ENCODE assay signal across 9 mouse cellular contexts in genomic region chr19:11611541-11611945, GRCm38 (mm10). TPM values are rescaled to one million over a fixed set of nuclear protein-coding genes. Genes with fewer than 3 reads are reported as not detected.
DNase-seq lines count a peak whose midpoint lies in the region; ATAC-seq and TF ChIP-seq lines count a peak whose summit lies in the region.
"Had no signal": no experiment of that assay in that cellular context is flagged by ENCODE, and none has a peak within 500 bp of the region (broad histone marks: within the 10 kb centered on the region; RNA-seq: fewer than 3 reads in every experiment).

No protein-coding gene starts in this region.

- peak; percentile 65 for TF ChIP-seq CTCF in heart, postnatal 0 days (IDR thresholded peaks at IDR 0.05; ENCODE audit: low read depth)
- peak; percentile 35 for TF ChIP-seq CTCF in ES-Bruce4 (IDR thresholded peaks at IDR 0.05; ENCODE audit: low read depth, low read length)

- peak; percentile 81 for DNase-seq in heart, postnatal 0 days (ENCODE audit: low spot score)
- no peak for DNase-seq in heart, postnatal 25 days (ENCODE audit: low spot score)
- peak; percentile 41 to 55 for DNase-seq in cerebellum, postnatal 25 days
- peak; percentile 25 to 36 for DNase-seq in left cerebral cortex, postnatal 10 days (ENCODE audit: extremely low spot score in 1 of 2, low spot score in 2 of 2)

- H3K9me3 ChIP-seq in heart, postnatal 0 days (replicated peaks; ENCODE audit: control insufficient read depth, low read length) = no peaks in the 10 kb centered on the region
- no peaks in the 10 kb centered on the region for H3K9me3 ChIP-seq in ES-Bruce4 (replicated peaks; ENCODE audit: control insufficient read depth, insufficient read depth, low read length, poor library complexity, severe bottlenecking)
- no peaks in the 10 kb centered on the region for H3K9me3 ChIP-seq in hindbrain, embryonic 16.5 days (ENCODE audit: control insufficient read depth, low read length)
- H3K9me3 ChIP-seq in stomach, embryonic 15.5 days = no peaks in the 10 kb centered on the region

- WGBS in heart, postnatal 0 days = 23% methylated on average over 6 of the region's 6 CpGs
- 27% methylated on average over 6 of the region's 6 CpGs for WGBS in hindbrain, embryonic 16.5 days
- WGBS in stomach, embryonic 15.5 days = 14% methylated on average over 6 of the region's 6 CpGs

- no peak overlapping the region for H3K4me3 ChIP-seq in heart, postnatal 0 days (ENCODE audit: low read depth, low read length)
- no peak overlapping the region for H3K4me3 ChIP-seq in ES-Bruce4 (ENCODE audit: low read depth, low read length)
- H3K4me3 ChIP-seq in hindbrain, embryonic 16.5 days (ENCODE audit: low read length) = no peak overlapping the region
- no peak overlapping the region for H3K4me3 ChIP-seq in stomach, embryonic 15.5 days (replicated peaks)

- no peak overlapping the region for H3K4me2 ChIP-seq in heart, postnatal 0 days (ENCODE audit: low read depth, low read length)
- H3K4me2 ChIP-seq in hindbrain, embryonic 16.5 days (ENCODE audit: low read length) = no peak overlapping the region
- H3K4me2 ChIP-seq in stomach, embryonic 15.5 days = no peak overlapping the region

- TF ChIP-seq EP300 in heart, postnatal 0 days (IDR thresholded peaks at IDR 0.05; ENCODE audit: low read depth) = no peak
- no peak for TF ChIP-seq EP300 in ES-Bruce4 (IDR thresholded peaks at IDR 0.05; ENCODE audit: insufficient read depth, low read depth, low read length)

- ATAC-seq in heart, postnatal 0 days (ENCODE audit: insufficient read depth, low read depth) = no peak
- ATAC-seq in hindbrain, embryonic 16.5 days = peak; percentile 95
- peak; percentile 82 for ATAC-seq in megakaryocyte progenitor cell, adult 5-6 weeks (replicated peaks; ENCODE audit: poor library complexity)
- ATAC-seq in stomach, embryonic 15.5 days (ENCODE audit: insufficient read depth, low FRiP score, low read depth) = peak; percentile 50; the same call in 1 of the 2 replicates

- no peak overlapping the region for H3K27ac ChIP-seq in heart, postnatal 0 days (ENCODE audit: low read depth)
- H3K27ac ChIP-seq in ES-Bruce4 (ENCODE audit: insufficient read depth, low read length) = peak overlapping the region; percentile 18; the same call in 1 of the 2 replicates
- no peak overlapping the region for H3K27ac ChIP-seq in hindbrain, embryonic 16.5 days (ENCODE audit: low read depth, low read length)
- H3K27ac ChIP-seq in stomach, embryonic 15.5 days = no peak overlapping the region

- TF ChIP-seq POLR2A in ES-Bruce4 (IDR thresholded peaks at IDR 0.05; ENCODE audit: insufficient read depth, low read length) = no peak

- no peaks in the 10 kb centered on the region for H3K27me3 ChIP-seq in heart, postnatal 0 days (ENCODE audit: control insufficient read depth, insufficient read depth, low read length)
- peaks cover 1% of the 10 kb centered on the region; the same call in 1 of the 2 replicates for H3K27me3 ChIP-seq in ES-Bruce4 (ENCODE audit: control insufficient read depth, insufficient read depth, low read length, poor library complexity, severe bottlenecking)
- no peaks in the 10 kb centered on the region for H3K27me3 ChIP-seq in hindbrain, embryonic 16.5 days (replicated peaks; ENCODE audit: control insufficient read depth, insufficient read depth, low read length)
- H3K27me3 ChIP-seq in stomach, embryonic 15.5 days (replicated peaks) = no peaks in the 10 kb centered on the region

- intact Hi-C loops in heart, postnatal 25 days (cut with DNase I) = loop anchor here (5.0 kb wide), 1 partner anchor 146 kb away; no protein-coding TSS in a partner anchor
- intact Hi-C loops in left cerebral cortex, postnatal 10 days (cut with DNase I) = loop anchor here (2.0 kb wide), 1 partner anchor 155 kb away; no protein-coding TSS in a partner anchor

- no peak overlapping the region for H3K9ac ChIP-seq in heart, postnatal 0 days (replicated peaks; ENCODE audit: low read depth, low read length)
- H3K9ac ChIP-seq in ES-Bruce4 (ENCODE audit: low read depth, poor library complexity, severe bottlenecking) = no peak overlapping the region
- peak overlapping the region; percentile 25; the same call in 1 of the 2 replicates for H3K9ac ChIP-seq in hindbrain, embryonic 16.5 days (ENCODE audit: low read depth, low read length)
- H3K9ac ChIP-seq in stomach, embryonic 15.5 days = no peak overlapping the region

- no peaks in the 10 kb centered on the region for H3K36me3 ChIP-seq in heart, postnatal 0 days (replicated peaks; ENCODE audit: control insufficient read depth, insufficient read depth, low read length)
- no peaks in the 10 kb centered on the region for H3K36me3 ChIP-seq in ES-Bruce4 (ENCODE audit: control insufficient read depth, insufficient read depth, low read length, poor library complexity, severe bottlenecking)
- H3K36me3 ChIP-seq in hindbrain, embryonic 16.5 days (ENCODE audit: control insufficient read depth, insufficient read depth, low read length) = no peaks in the 10 kb centered on the region
- no peaks in the 10 kb centered on the region for H3K36me3 ChIP-seq in stomach, embryonic 15.5 days

- H3K4me1 ChIP-seq in heart, postnatal 0 days (ENCODE audit: control insufficient read depth, insufficient read depth) = no peaks in the 10 kb centered on the region
- peaks cover 4% of the 10 kb centered on the region for H3K4me1 ChIP-seq in ES-Bruce4 (ENCODE audit: control insufficient read depth, insufficient read depth, low read length)
- H3K4me1 ChIP-seq in hindbrain, embryonic 16.5 days (ENCODE audit: control insufficient read depth, insufficient read depth, low read depth, low read length) = no peaks in the 10 kb centered on the region
- no peaks in the 10 kb centered on the region for H3K4me1 ChIP-seq in stomach, embryonic 15.5 days

RNA-seq across cellular contexts. Expression of gene Ms4a6d, which starts 6.9 kb away (rescaled TPM):
- total RNA-seq in heart, postnatal 0 days (2014; rRNA removed; ENCODE audit: low replicate concordance) = 5.3 and 14.0 TPM in 2 replicates
- 3.0 and 3.2 TPM in 2 replicates for polyA plus RNA-seq in heart, postnatal 0 days (2015; fragmentation: Nextera tagmentation; extraction: Ambion mirVana)
- total RNA-seq in heart, postnatal 25 days (2021) = 1 to 10 TPM; 2.8 to 3.4 TPM
- polyA plus RNA-seq in ES-Bruce4 (2011; ENCODE audit: insufficient read depth, insufficient read length, low read depth, missing spikeins) = not detected in 2 replicates
- polyA plus RNA-seq in hindbrain, embryonic 16.5 days (2015; fragmentation: Nextera tagmentation; extraction: Ambion mirVana) = 1.9 and 2.1 TPM in 2 replicates
- total RNA-seq in left cerebral cortex, postnatal 10 days (2021) = 1 to 10 TPM in 1 of 2 experiments, under 1 TPM in 1; 0.91 to 1.6 TPM
- 5.1 and 5.9 TPM in 2 replicates for total RNA-seq in megakaryocyte progenitor cell, adult 5-6 weeks (2015)
- 3.0 and 4.2 TPM in 2 replicates for total RNA-seq in megakaryocyte progenitor cell, adult 5-6 weeks (2017)
- polyA plus RNA-seq in stomach, embryonic 15.5 days (2015; fragmentation: Nextera tagmentation; extraction: Ambion mirVana) = 6.8 and 6.9 TPM in 2 replicates

RNA-seq across cellular contexts. Expression of gene Ms4a2, which starts 12.0 kb away (rescaled TPM):
- total RNA-seq in heart, postnatal 0 days (2014; rRNA removed; ENCODE audit: low replicate concordance) = not detected in 2 replicates
- polyA plus RNA-seq in heart, postnatal 0 days (2015; fragmentation: Nextera tagmentation; extraction: Ambion mirVana) = 0.15 and 0.18 TPM in 2 replicates
- total RNA-seq in heart, postnatal 25 days (2021) = under 1 TPM in 1 of 2 experiments, not detected in 1; 0.20 TPM
- not detected in 2 replicates for polyA plus RNA-seq in ES-Bruce4 (2011; ENCODE audit: insufficient read depth, insufficient read length, low read depth, missing spikeins)
- 0.10 and 0.32 TPM in 2 replicates for polyA plus RNA-seq in hindbrain, embryonic 16.5 days (2015; fragmentation: Nextera tagmentation; extraction: Ambion mirVana)
- not detected for total RNA-seq in left cerebral cortex, postnatal 10 days (2021)
- 18.2 and 21.8 TPM in 2 replicates for total RNA-seq in megakaryocyte progenitor cell, adult 5-6 weeks (2015)
- 17.5 and 20.2 TPM in 2 replicates for total RNA-seq in megakaryocyte progenitor cell, adult 5-6 weeks (2017)
- polyA plus RNA-seq in stomach, embryonic 15.5 days (2015; fragmentation: Nextera tagmentation; extraction: Ambion mirVana) = 0.81 and 0.83 TPM in 2 replicates

RNA-seq across cellular contexts. Expression of gene Ms4a3, which starts 29.1 kb away (rescaled TPM):
- 2.7 TPM in 1 of 2 replicates, not detected in the other for total RNA-seq in heart, postnatal 0 days (2014; rRNA removed; ENCODE audit: low replicate concordance)
- not detected in 2 replicates for polyA plus RNA-seq in heart, postnatal 0 days (2015; fragmentation: Nextera tagmentation; extraction: Ambion mirVana)
- total RNA-seq in heart, postnatal 25 days (2021) = not detected
- not detected in 2 replicates for polyA plus RNA-seq in ES-Bruce4 (2011; ENCODE audit: insufficient read depth, insufficient read length, low read depth, missing spikeins)
- not detected in 2 replicates for polyA plus RNA-seq in hindbrain, embryonic 16.5 days (2015; fragmentation: Nextera tagmentation; extraction: Ambion mirVana)
- not detected for total RNA-seq in left cerebral cortex, postnatal 10 days (2021)
- total RNA-seq in megakaryocyte progenitor cell, adult 5-6 weeks (2015) = 1,524 and 1,660 TPM in 2 replicates
- 866 and 1,151 TPM in 2 replicates for total RNA-seq in megakaryocyte progenitor cell, adult 5-6 weeks (2017)
- 0.86 and 1.7 TPM in 2 replicates for polyA plus RNA-seq in stomach, embryonic 15.5 days (2015; fragmentation: Nextera tagmentation; extraction: Ambion mirVana)
- total RNA-seq: left cerebral cortex, adult 8-10 months had no signal

RNA-seq across cellular contexts. Expression of gene Oosp2, which starts 48.8 kb away (rescaled TPM):
- total RNA-seq in heart, postnatal 0 days (2014; rRNA removed; ENCODE audit: low replicate concordance) = not detected in 2 replicates
- polyA plus RNA-seq in heart, postnatal 0 days (2015; fragmentation: Nextera tagmentation; extraction: Ambion mirVana) = not detected in 2 replicates
- total RNA-seq in heart, postnatal 25 days (2021) = not detected
- polyA plus RNA-seq in ES-Bruce4 (2011; ENCODE audit: insufficient read depth, insufficient read length, low read depth, missing spikeins) = not detected in 2 replicates
- polyA plus RNA-seq in hindbrain, embryonic 16.5 days (2015; fragmentation: Nextera tagmentation; extraction: Ambion mirVana) = not detected in 2 replicates
- total RNA-seq in left cerebral cortex, postnatal 10 days (2021) = not detected
- 1.1 and 3.4 TPM in 2 replicates for total RNA-seq in megakaryocyte progenitor cell, adult 5-6 weeks (2015)
- total RNA-seq in megakaryocyte progenitor cell, adult 5-6 weeks (2017) = not detected in 2 replicates
- not detected in 2 replicates for polyA plus RNA-seq in stomach, embryonic 15.5 days (2015; fragmentation: Nextera tagmentation; extraction: Ambion mirVana)
- total RNA-seq: left cerebral cortex, adult 8-10 months had no signal

Comparison
In these comparisons a context has a peak if more than half of its experiments do, and no peak if none do; other contexts are left out.
1. RNA of gene Ms4a2, which starts 12.0 kb away (total RNA-seq): 17.5 to 21.8 TPM in megakaryocyte progenitor cell, adult 5-6 weeks; 0.20 TPM in heart, postnatal 25 days, not detected in left cerebral cortex, postnatal 10 days and not detected in heart, postnatal 0 days; every median in the first group is over 10 times any median in the second.
2. RNA of gene Ms4a3, which starts 29.1 kb away (total RNA-seq): 866 to 1,660 TPM in megakaryocyte progenitor cell, adult 5-6 weeks; 2.7 TPM in heart, postnatal 0 days, not detected in heart, postnatal 25 days and not detected in left cerebral cortex, postnatal 10 days; every median in the first group is over 100 times any median in the second.